Comparison of ENCODE assay signal across 8 mouse cellular contexts in genomic region chr13:112925266-112925665, GRCm38 (mm10). TPM values are rescaled to one million over a fixed set of nuclear protein-coding genes. Genes with fewer than 3 reads are reported as not detected.
A peak's percentile ranks its signal among the peaks of the same experiment; 100 is the strongest.
DNase-seq lines count a peak whose midpoint lies in the region; ATAC-seq and TF ChIP-seq lines count a peak whose summit lies in the region.
"Had no signal": no experiment of that assay in that cellular context is flagged by ENCODE, and none has a peak within 500 bp of the region (broad histone marks: within the 10 kb centered on the region; RNA-seq: fewer than 3 reads in every experiment).

No protein-coding gene starts in this region.

- no peak for ATAC-seq in kidney, embryonic 14.5 days (ENCODE audit: low FRiP score, low TSS enrichment)

- no peak overlapping the region for H3K4me2 ChIP-seq in kidney, embryonic 14.5 days (replicated peaks; ENCODE audit: low read depth, low read length)

- DNase-seq in kidney, adult 2 months: peak; percentile 65
- peak; percentile 45 for DNase-seq in ZHBTc4 (ENCODE audit: low read depth, low spot score)
- peak; percentile 39 to 62 for DNase-seq in kidney, postnatal 36 days
- no peak for DNase-seq in natural killer cell, adult 2 months (ENCODE audit: low spot score in 2 of 2)
- DNase-seq in thymus, postnatal 36 days: no peak

- TF ChIP-seq CTCF in kidney, adult 2 months (conservative IDR thresholded peaks at IDR 0.05; ENCODE audit: insufficient read depth, insufficient read length, low read depth, low read length): no peak
- TF ChIP-seq CTCF in ES-Bruce4 (IDR thresholded peaks at IDR 0.05; ENCODE audit: low read depth, low read length): no peak

- no peaks in the 10 kb centered on the region for H3K36me3 ChIP-seq in kidney, adult 2 months (ENCODE audit: control insufficient read depth, insufficient read depth, low read length)
- H3K36me3 ChIP-seq in kidney, embryonic 14.5 days (ENCODE audit: control insufficient read depth, insufficient read depth, low read length): peaks cover 9% of the 10 kb centered on the region; the same call in 1 of the 2 replicates
- H3K36me3 ChIP-seq in ES-Bruce4 (ENCODE audit: control insufficient read depth, insufficient read depth, low read length, poor library complexity, severe bottlenecking): peaks cover 4% of the 10 kb centered on the region

- no peaks in the 10 kb centered on the region for H3K9me3 ChIP-seq in kidney, embryonic 14.5 days (ENCODE audit: control insufficient read depth, low read length)
- H3K9me3 ChIP-seq in ES-Bruce4 (replicated peaks; ENCODE audit: control insufficient read depth, insufficient read depth, low read length, poor library complexity, severe bottlenecking): no peaks in the 10 kb centered on the region

- 28% methylated on average over 6 of the region's 6 CpGs for WGBS in kidney, adult 2 months
- WGBS in kidney, embryonic 14.5 days: 63% methylated on average over 6 of the region's 6 CpGs

- no peak for TF ChIP-seq EP300 in ES-Bruce4 (IDR thresholded peaks at IDR 0.05; ENCODE audit: insufficient read depth, low read depth, low read length)

- no peaks in the 10 kb centered on the region for H3K27me3 ChIP-seq in kidney, adult 2 months (replicated peaks; ENCODE audit: control insufficient read depth, insufficient read depth, low read length)
- no peaks in the 10 kb centered on the region for H3K27me3 ChIP-seq in kidney, embryonic 14.5 days (ENCODE audit: control insufficient read depth, insufficient read depth, low read length)
- H3K27me3 ChIP-seq in ES-Bruce4 (ENCODE audit: control insufficient read depth, insufficient read depth, low read length, poor library complexity, severe bottlenecking): no peaks in the 10 kb centered on the region

- peak overlapping the region; percentile 54; the same call in 1 of the 2 replicates for H3K27ac ChIP-seq in kidney, adult 2 months (ENCODE audit: insufficient read depth, low read depth, low read length)
- H3K27ac ChIP-seq in kidney, embryonic 14.5 days (ENCODE audit: low read depth, low read length): no peak overlapping the region
- H3K27ac ChIP-seq in ES-Bruce4 (ENCODE audit: insufficient read depth, low read length): no peak overlapping the region
- H3K27ac ChIP-seq: macrophage had no signal

- peaks cover 12% of the 10 kb centered on the region; the same call in 1 of the 2 replicates for H3K4me1 ChIP-seq in kidney, adult 2 months (ENCODE audit: control insufficient read depth, insufficient read depth, low read length)
- peaks cover 8% of the 10 kb centered on the region for H3K4me1 ChIP-seq in kidney, embryonic 14.5 days (ENCODE audit: control insufficient read depth, insufficient read depth, low read length)
- H3K4me1 ChIP-seq in ES-Bruce4 (ENCODE audit: control insufficient read depth, insufficient read depth, low read length): no peaks in the 10 kb centered on the region

- H3K9ac ChIP-seq in kidney, embryonic 14.5 days (ENCODE audit: low read depth, low read length): no peak overlapping the region
- H3K9ac ChIP-seq in ES-Bruce4 (ENCODE audit: low read depth, poor library complexity, severe bottlenecking): no peak overlapping the region

- TF ChIP-seq POLR2A in kidney, adult 2 months (IDR thresholded peaks at IDR 0.05; ENCODE audit: low read depth, low read length): no peak
- TF ChIP-seq POLR2A in ES-Bruce4 (IDR thresholded peaks at IDR 0.05; ENCODE audit: insufficient read depth, low read length): no peak

- H3K4me3 ChIP-seq in kidney, adult 2 months (ENCODE audit: insufficient read depth, low read depth, low read length): peak overlapping the region; percentile 13
- no peak overlapping the region for H3K4me3 ChIP-seq in kidney, embryonic 14.5 days (ENCODE audit: low read length)
- H3K4me3 ChIP-seq in ES-Bruce4 (ENCODE audit: low read depth, low read length): peak overlapping the region; percentile 13; the same call in 1 of the 2 replicates

RNA-seq across cellular contexts. Expression of gene Mtrex, which starts 1.9 kb away (rescaled TPM):
- polyA plus RNA-seq in kidney, adult 2 months (2012; rRNA removed): 7.9 and 10.6 TPM in 2 replicates
- 60.5 and 86.4 TPM in 2 replicates for polyA plus RNA-seq in kidney, embryonic 14.5 days (2014; fragmentation: Nextera tagmentation; extraction: Ambion mirVana)
- 136 and 159 TPM in 2 replicates for polyA plus RNA-seq in ES-Bruce4 (2011; ENCODE audit: insufficient read depth, insufficient read length, low read depth, missing spikeins)

RNA-seq across cellular contexts. Expression of gene Dhx29, which starts 2.0 kb away (rescaled TPM):
- polyA plus RNA-seq in kidney, adult 2 months (2012; rRNA removed): 3.9 and 4.0 TPM in 2 replicates
- polyA plus RNA-seq in kidney, embryonic 14.5 days (2014; fragmentation: Nextera tagmentation; extraction: Ambion mirVana): 14.7 and 24.8 TPM in 2 replicates
- polyA plus RNA-seq in ES-Bruce4 (2011; ENCODE audit: insufficient read depth, insufficient read length, low read depth, missing spikeins): 33.3 and 34.9 TPM in 2 replicates

Comparison
In these comparisons a context has a peak if more than half of its experiments do, and no peak if none do; other contexts are left out.
1. DNase-seq: peak in kidney, adult 2 months (single experiment), ZHBTc4 (single experiment) and kidney, postnatal 36 days (2 of 2); none in natural killer cell, adult 2 months (0 of 2) and thymus, postnatal 36 days (0 of 2).